Mouse (Mus musculus): ENCODE measurements around the gene Chst15. TPM values are rescaled to one million over a fixed set of nuclear protein-coding genes. Genes with fewer than 3 reads are reported as not detected.
A peak's percentile ranks its signal among the peaks of the same experiment; 100 is the strongest.

Chst15 gene
- polyA plus RNA-seq (2015; fragmentation: Nextera tagmentation; extraction: Ambion mirVana): 13.6 and 14.7 TPM in 2 replicates

DNA sequence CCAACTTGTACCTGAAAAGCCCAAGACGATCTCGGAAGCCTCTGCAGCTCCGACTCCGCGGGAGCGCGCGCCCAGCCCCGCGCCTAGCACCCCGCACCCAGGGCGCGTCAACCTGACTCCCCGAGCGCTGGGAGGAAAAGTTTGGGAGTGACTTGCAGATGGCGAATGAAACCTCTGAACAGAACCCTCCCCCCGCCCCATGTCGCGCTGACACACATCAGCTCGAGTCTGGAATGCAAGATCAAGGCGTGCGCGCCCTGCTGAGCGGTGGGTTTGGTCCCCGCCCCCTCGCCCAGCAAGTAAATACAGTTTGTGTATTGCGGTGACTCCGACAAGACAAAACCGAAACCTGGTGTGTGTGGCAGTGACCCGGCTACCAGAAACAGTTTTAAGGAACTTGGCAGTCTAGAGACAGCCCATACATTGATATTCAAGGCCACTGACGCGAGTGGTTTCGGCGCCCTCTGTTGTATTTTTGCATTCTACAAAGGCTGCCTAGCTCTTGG, at the start of gene Chst15:
Gene Chst15 (minus strand): TSS at position 193 of the 506 bp plus-strand sequence.
- H3K9me3 ChIP-seq (replicated peaks): no peaks in the 10 kb centered on the region
- H3K27me3 ChIP-seq: no peaks in the 10 kb centered on the region; the same call in 1 of the 2 replicates
- H3K4me1 ChIP-seq: peaks cover 36% of the 10 kb centered on the region
- WGBS: 0% methylated on average over 34 of the region's 34 CpGs
- peak within 1 kb of the TSS; percentile 84 for H3K27ac ChIP-seq
- H3K36me3 ChIP-seq (ENCODE audit: poor library complexity, severe bottlenecking): no peaks in the 10 kb centered on the region
- H3K4me3 ChIP-seq: peak within 1 kb of the TSS; percentile 76
- H3K4me2 ChIP-seq: peak within 1 kb of the TSS; percentile 96
- peak; percentile 54 for ATAC-seq
- peak within 1 kb of the TSS; percentile 89 for H3K9ac ChIP-seq

DNA sequence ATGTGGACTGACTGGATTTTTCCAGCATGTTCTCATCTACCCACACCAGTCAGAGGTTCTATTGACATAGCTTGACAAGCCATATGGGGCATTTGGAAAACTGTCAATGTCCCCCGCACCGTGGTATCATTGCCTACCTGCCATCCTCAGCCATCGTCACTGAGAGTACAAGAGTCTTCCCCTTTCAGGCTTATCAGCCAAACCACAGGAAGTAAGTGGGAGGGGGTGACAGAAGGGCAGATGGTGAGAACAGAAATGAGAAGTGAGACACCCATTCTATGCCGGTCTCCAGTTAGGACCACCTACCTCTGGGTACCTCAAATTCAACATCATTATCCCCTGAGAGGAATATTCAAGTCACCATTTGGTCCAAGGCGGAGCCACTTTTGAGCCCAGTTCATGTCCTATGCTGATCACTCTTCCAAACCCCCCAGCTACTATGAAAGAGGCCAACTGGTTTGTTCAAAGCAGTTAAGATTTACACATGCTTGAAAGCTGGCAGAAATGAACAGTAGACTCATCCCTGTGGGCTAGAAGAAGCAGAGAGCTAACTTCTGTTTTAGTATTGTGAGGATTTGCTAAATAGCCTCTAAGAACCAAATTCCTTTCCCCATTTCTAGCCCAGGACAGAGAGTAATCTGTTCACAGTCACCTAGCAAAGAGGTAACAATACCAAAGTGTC, 48.8 kb upstream of the Chst15 start:
- no peaks in the 10 kb centered on the region for H3K36me3 ChIP-seq (ENCODE audit: poor library complexity, severe bottlenecking)
- H3K27ac ChIP-seq: no peak overlapping the region
- no peaks in the 10 kb centered on the region for H3K27me3 ChIP-seq
- 0 out of 2 replicates have a peak, but pooled peaks cover 3% of the 10 kb centered on the region for H3K4me1 ChIP-seq
- no peak for ATAC-seq
- H3K9ac ChIP-seq: no peak overlapping the region
- H3K4me3 ChIP-seq: no peak overlapping the region
- WGBS: 90% methylated on average over 5 of the region's 5 CpGs
- H3K4me2 ChIP-seq: no peak overlapping the region
- H3K9me3 ChIP-seq (replicated peaks): no peaks in the 10 kb centered on the region

DNA sequence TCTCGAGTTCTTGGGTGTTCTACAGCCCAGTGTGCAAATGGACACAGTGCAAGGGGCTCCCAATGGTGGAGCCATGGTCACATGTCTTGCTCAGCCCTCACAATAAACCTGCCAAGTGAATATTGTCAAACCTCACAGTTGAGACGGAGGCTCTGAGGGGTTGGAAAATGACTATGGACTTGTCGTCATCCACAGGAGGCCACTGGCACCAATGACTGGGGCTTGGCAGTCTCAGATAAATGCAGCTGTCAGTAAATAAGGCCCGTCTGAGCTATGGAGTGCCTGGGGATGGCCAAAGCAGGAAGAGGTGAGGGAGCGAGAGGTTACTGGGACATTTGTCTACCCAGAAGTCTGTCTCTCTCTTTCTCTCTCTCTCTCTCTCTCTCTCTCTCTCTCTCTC, 48.1 kb upstream of the Chst15 start:
- ATAC-seq: no peak
- Histone ChIP-seq H3K27me3 (no peaks in the 10 kb centered on the region), H3K4me2 (no peak overlapping the region), H3K4me1 (0 out of 2 replicates have a peak, but pooled peaks cover 3% of the 10 kb centered on the region), H3K9ac (no peak overlapping the region), H3K9me3 (replicated peaks) (no peaks in the 10 kb centered on the region), H3K27ac (no peak overlapping the region), H3K36me3 (ENCODE audit: poor library complexity, severe bottlenecking) (no peaks in the 10 kb centered on the region), H3K4me3 (no peak overlapping the region)
- WGBS: 90% methylated on average over 5 of the region's 5 CpGs

DNA sequence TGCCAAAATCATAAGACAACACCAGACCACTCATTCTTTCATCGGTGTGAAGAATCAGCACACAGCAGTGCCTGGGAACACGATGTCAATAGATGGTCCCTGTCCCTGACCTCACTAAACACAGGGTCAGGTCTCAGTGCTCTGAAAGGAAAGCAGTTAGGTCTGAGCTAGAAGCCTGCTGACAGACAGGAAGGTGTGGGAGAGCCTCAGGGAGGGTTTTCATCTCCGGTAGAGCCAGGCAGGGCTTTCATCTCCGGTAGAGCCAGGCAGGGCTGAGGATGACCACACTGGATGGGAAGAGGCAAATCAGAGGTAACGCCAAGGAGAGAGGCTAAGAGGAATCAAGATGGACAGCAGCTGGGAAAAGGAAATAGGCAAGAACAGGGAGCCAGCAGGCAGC, 47.5 kb upstream of the Chst15 start:
- no peaks in the 10 kb centered on the region for H3K36me3 ChIP-seq (ENCODE audit: poor library complexity, severe bottlenecking)
- ATAC-seq: no peak
- no peaks in the 10 kb centered on the region for H3K27me3 ChIP-seq
- H3K4me3 ChIP-seq: no peak overlapping the region
- no peak overlapping the region for H3K9ac ChIP-seq
- no peaks in the 10 kb centered on the region for H3K9me3 ChIP-seq (replicated peaks)
- 87% methylated on average over 5 of the region's 5 CpGs for WGBS
- 0 out of 2 replicates have a peak, but pooled peaks cover 3% of the 10 kb centered on the region for H3K4me1 ChIP-seq
- no peak overlapping the region for H3K4me2 ChIP-seq
- no peak overlapping the region for H3K27ac ChIP-seq

DNA sequence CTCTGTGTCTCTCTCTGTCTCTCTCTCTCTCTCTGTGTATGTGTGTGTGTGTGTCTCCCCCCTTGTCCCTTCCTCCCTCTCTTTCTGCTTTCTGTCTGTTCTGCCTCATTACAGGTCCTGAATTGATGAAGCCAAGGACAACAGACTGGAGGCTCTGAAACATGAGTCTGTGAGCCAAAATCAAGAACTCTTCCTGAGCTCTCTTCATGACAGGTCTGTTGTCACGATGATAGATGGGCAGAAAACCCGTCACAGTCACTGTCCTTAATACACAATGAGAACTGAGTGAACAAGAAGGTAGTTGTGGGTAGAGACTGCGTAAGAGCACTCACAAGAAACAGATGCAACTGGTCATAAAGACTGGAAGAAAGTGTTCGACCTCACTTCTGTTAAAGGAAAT, 43.3 kb upstream of the Chst15 start:
- Histone ChIP-seq H3K27me3 (no peaks in the 10 kb centered on the region), H3K9ac (no peak overlapping the region), H3K4me1 (peaks cover 16% of the 10 kb centered on the region; the same call in 1 of the 2 replicates), H3K27ac (no peak overlapping the region), H3K9me3 (replicated peaks) (no peaks in the 10 kb centered on the region), H3K36me3 (ENCODE audit: poor library complexity, severe bottlenecking) (no peaks in the 10 kb centered on the region), H3K4me3 (no peak overlapping the region), H3K4me2 (no peak overlapping the region)
- ATAC-seq: no peak
- WGBS: 90% methylated on average over 4 of the region's 4 CpGs

DNA sequence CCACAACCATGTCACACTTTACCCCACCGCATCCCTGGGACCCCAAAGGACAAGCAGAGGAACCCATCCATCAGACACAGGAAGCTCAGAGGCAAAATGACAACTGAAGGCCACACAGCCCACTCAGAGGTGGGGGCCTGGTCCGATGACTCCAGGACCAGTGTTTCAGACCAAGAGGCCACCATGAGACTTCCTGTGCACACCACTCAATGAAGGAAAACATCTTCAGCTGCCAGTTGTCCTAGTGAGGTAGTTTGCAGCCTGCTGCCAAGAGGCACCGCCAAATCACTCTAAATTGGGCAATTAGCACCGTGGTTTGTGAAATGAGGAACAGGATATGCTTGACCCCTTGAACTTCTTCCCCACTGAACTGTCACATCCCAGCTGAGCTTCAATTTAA, 41.7 kb upstream of the Chst15 start:
- 65% methylated on average over 4 of the region's 4 CpGs for WGBS
- H3K36me3 ChIP-seq (ENCODE audit: poor library complexity, severe bottlenecking): no peaks in the 10 kb centered on the region
- no peak for ATAC-seq

DNA sequence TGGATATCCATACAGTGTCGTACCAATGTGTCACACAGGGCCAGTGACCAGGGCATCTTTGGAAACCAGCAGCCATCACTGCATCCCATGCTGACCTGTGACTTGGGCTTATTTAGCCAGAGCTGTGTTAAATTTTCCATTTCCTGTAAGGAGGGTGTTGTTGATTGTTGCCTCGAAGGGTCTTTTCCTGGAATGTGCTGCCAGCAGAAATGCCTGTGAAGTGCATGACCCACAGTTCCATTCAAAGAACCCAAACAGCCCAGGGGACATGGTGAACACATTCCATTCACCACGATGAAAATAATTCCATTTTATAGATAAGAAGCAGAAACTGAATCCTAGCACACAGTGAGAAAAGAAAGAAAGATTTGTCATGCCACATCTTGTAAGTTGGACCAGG, 41.2 kb upstream of the Chst15 start:
- H3K27me3 ChIP-seq: no peaks in the 10 kb centered on the region
- no peaks in the 10 kb centered on the region for H3K36me3 ChIP-seq (ENCODE audit: poor library complexity, severe bottlenecking)
- ATAC-seq: no peak
- H3K9me3 ChIP-seq (replicated peaks): no peaks in the 10 kb centered on the region
- no peak overlapping the region for H3K4me3 ChIP-seq
- no peak overlapping the region for H3K9ac ChIP-seq
- no peak overlapping the region for H3K4me2 ChIP-seq
- 76% methylated on average over 3 of the region's 3 CpGs for WGBS
- H3K27ac ChIP-seq: no peak overlapping the region
- H3K4me1 ChIP-seq: peaks cover 16% of the 10 kb centered on the region; the same call in 1 of the 2 replicates

More for the DNA sequence above, 41.7 kb upstream of the Chst15 start:
- H3K4me1 ChIP-seq: peaks cover 16% of the 10 kb centered on the region; the same call in 1 of the 2 replicates
- H3K9ac ChIP-seq: no peak overlapping the region
- no peak overlapping the region for H3K27ac ChIP-seq
- H3K4me3 ChIP-seq: no peak overlapping the region
- no peaks in the 10 kb centered on the region for H3K9me3 ChIP-seq (replicated peaks)
- no peak overlapping the region for H3K4me2 ChIP-seq
- H3K27me3 ChIP-seq: no peaks in the 10 kb centered on the region

DNA sequence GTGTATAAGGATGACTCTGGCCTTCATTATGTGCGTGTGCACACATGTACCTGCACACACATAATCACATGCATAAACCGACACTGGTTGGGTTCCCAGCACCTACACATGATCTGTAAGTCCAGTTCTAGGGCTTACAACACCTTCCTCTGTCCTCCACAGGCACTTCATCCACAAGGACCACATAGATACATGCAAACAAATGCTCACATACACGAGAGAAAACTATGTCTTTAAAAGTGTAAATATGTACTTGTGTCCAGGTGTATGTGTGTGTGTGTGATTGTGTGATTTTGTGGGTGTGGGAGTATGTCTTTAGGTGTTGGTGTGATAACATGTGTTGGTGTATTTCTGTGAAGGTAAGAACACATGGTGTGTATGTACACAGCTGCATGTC, 40.8 kb upstream of the Chst15 start:
- no peak overlapping the region for H3K9ac ChIP-seq
- WGBS: 90% methylated on average over 3 of the region's 3 CpGs
- H3K36me3 ChIP-seq (ENCODE audit: poor library complexity, severe bottlenecking): no peaks in the 10 kb centered on the region
- peaks cover 13% of the 10 kb centered on the region; the same call in 1 of the 2 replicates for H3K4me1 ChIP-seq
- no peak overlapping the region for H3K27ac ChIP-seq
- no peak overlapping the region for H3K4me2 ChIP-seq
- ATAC-seq: no peak
- no peaks in the 10 kb centered on the region for H3K27me3 ChIP-seq
- H3K4me3 ChIP-seq: no peak overlapping the region
- no peaks in the 10 kb centered on the region for H3K9me3 ChIP-seq (replicated peaks)

DNA sequence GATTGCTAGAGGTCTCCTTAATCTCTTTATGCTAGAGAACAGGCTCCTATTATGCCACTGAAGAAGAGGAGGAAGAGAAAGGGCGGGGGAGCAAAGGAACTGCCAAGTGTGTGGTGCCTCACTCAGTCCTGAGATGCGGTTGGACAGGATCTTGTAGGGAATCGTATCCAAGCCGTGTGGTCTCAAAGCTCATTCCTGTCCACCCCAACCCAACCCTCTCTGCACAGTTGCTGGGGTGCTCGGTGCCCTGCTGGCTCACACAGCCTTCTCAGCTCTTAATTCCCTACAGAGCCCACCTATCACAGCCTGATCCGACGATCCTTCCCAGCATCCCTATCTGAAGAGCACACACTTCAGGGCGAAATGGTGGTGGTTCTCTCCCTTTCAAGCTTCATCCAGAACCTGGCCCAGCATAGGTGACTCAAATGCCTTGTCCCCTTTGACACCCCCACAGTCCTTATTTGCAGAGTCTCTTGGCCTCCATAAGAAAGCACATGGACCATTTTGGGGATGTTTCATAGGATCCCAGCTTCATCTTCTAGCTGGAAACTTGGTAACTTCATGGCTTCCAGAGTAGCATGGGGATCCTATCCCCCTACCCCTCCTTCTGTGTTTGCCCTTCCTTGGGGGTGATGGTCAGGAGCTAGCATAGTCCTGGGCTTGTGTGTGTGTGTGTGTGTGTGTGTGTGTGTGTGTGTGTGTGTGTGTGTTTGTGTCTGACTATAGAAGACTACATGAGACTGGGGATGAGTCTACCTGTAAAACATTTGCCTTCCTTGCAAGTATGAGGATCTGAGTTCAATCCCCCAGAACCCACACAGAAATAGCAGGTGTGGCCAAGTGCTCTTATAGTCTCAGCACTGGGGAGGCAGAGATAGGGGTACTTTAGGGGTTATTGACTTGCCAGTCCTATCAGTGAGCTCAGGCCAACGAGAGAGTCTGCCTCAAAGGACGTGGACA, 40.1 kb upstream of the Chst15 start:
- no peaks in the 10 kb centered on the region for H3K36me3 ChIP-seq (ENCODE audit: poor library complexity, severe bottlenecking)
- peaks cover 13% of the 10 kb centered on the region; the same call in 1 of the 2 replicates for H3K4me1 ChIP-seq
- H3K27me3 ChIP-seq: no peaks in the 10 kb centered on the region
- H3K27ac ChIP-seq: no peak overlapping the region
- H3K4me2 ChIP-seq: no peak overlapping the region
- no peak overlapping the region for H3K9ac ChIP-seq
- no peaks in the 10 kb centered on the region for H3K9me3 ChIP-seq (replicated peaks)
- no peak overlapping the region for H3K4me3 ChIP-seq
- ATAC-seq: no peak
- WGBS: 29% methylated on average over 10 of the region's 10 CpGs

DNA sequence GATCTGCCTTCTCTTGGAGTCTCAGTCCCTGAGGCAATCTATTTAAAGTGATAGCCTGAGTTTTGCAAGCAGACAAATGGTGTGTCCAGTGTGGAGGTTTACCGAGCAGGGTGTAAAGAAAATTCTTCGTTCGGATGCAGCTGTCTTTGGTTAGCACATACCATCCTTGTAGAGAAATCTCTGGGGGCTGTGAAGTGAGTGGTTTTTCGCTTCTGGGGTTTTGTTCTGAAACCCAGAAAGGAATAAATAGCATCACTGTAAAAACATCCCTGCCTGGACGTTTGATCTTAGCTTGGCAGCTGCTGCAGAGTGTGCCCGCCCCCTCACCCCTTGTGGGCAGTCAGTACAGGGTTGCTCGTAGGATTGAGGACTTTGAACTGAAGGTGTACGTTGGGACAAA, 39.2 kb upstream of the Chst15 start:
- Histone ChIP-seq H3K9me3 (replicated peaks) (no peaks in the 10 kb centered on the region), H3K9ac (no peak overlapping the region), H3K4me3 (no peak overlapping the region), H3K4me2 (no peak overlapping the region), H3K27me3 (no peaks in the 10 kb centered on the region), H3K27ac (no peak overlapping the region), H3K36me3 (ENCODE audit: poor library complexity, severe bottlenecking) (no peaks in the 10 kb centered on the region), H3K4me1 (peaks cover 13% of the 10 kb centered on the region; the same call in 1 of the 2 replicates)
- WGBS: 17% methylated on average over 8 of the region's 8 CpGs
- ATAC-seq: no peak

DNA sequence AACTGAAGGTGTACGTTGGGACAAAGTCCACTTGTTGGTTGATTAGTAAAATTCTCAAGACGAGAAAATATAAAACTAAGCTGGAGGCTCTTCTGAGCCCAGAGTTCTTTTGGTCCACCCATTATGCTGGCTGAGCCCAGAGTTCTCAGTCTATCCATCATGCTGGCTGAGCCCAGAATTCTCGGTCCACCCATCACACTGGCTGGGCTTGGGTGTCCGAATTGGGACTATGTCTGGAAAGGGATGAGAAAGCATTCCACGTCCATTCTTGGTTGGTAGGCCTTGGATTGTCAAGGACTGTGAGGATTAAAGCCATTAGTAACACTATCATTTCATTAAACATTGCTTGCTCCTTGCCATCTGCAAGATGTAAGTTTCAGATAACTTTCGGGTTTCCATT, 38.7 kb upstream of the Chst15 start:
- peaks cover 13% of the 10 kb centered on the region; the same call in 1 of the 2 replicates for H3K4me1 ChIP-seq
- no peak overlapping the region for H3K4me2 ChIP-seq
- H3K27me3 ChIP-seq: no peaks in the 10 kb centered on the region
- WGBS: 75% methylated on average over 6 of the region's 6 CpGs
- no peaks in the 10 kb centered on the region for H3K36me3 ChIP-seq (ENCODE audit: poor library complexity, severe bottlenecking)
- ATAC-seq: no peak
- H3K4me3 ChIP-seq: no peak overlapping the region
- H3K9ac ChIP-seq: no peak overlapping the region
- no peak overlapping the region for H3K27ac ChIP-seq
- H3K9me3 ChIP-seq (replicated peaks): no peaks in the 10 kb centered on the region

DNA sequence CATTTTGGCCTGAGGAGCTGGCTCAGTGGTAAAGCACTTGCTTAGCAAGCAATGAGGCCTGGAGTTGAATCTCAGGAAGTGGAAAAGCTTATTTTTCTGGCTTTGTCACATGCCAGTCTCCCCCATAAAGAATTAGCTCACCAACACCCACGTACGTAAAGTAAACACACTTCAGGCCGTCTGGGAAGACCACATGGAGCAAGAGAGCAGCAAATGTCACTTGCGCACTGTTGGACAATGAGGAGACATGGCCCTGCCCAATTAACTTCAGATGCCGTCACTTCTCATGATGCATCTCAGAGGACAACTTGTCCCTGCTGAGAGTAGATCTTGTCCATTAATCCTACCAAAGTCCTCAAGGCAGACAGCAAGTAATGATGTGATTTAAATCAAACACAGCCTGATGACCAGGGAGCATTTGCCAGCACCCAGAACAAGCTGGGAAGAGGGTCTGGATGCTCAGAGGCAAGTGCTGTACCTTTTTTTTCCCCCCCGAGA, 32.1 kb upstream of the Chst15 start:
- no peak for ATAC-seq
- no peak overlapping the region for H3K4me3 ChIP-seq

More for the DNA sequence above, 32.1 kb upstream of the Chst15 start:
- Histone ChIP-seq H3K9ac (no peak overlapping the region), H3K27me3 (no peaks in the 10 kb centered on the region), H3K36me3 (ENCODE audit: poor library complexity, severe bottlenecking) (no peaks in the 10 kb centered on the region), H3K27ac (no peak overlapping the region), H3K9me3 (replicated peaks) (no peaks in the 10 kb centered on the region), H3K4me1 (peaks cover 6% of the 10 kb centered on the region), H3K4me2 (no peak overlapping the region)
- 85% methylated on average over 6 of the region's 6 CpGs for WGBS
